Mouse (Mus musculus) stomach, postnatal 0 days (tissue): ENCODE results near the gene Atg4c. TPM values are rescaled to one million over a fixed set of nuclear protein-coding genes. Genes with fewer than 3 reads are reported as not detected.

Experiments
- ATAC-seq: fragments of 200-750 bp; cut with Nextera tagmentation; 2 replicates; pipeline ENCODE4 v1.8.0; 2017; ENCODE audit not compliant: low FRiP score, low TSS enrichment
- DNase-seq: peaks from one replicate; pipeline ENCODE4 v3.0.0-alpha.2; 2016; ENCODE audit warnings: low spot score
- H3K27ac ChIP-seq: fragments of 300-500 bp; sonication (generic); replicated peaks from 2 replicates; pipeline ENCODE4 v1.5.1; 2014; ENCODE audit warnings: mild to moderate bottlenecking, control low read depth
- H3K27me3 ChIP-seq: fragments of 300-500 bp; sonication (generic); 2 replicates; pipeline ENCODE4 v1.6.1; 2014; ENCODE audit warnings: low read length; ENCODE audit not compliant: control insufficient read depth, insufficient read depth
- H3K36me3 ChIP-seq: fragments of 300-500 bp; sonication (generic); 2 replicates; pipeline ENCODE4 v1.6.1; 2014; ENCODE audit warnings: low read length, mixed read lengths; ENCODE audit not compliant: control insufficient read depth, insufficient read depth
- H3K4me1 ChIP-seq: fragments of 300-500 bp; sonication (generic); replicated peaks from 2 replicates; pipeline ENCODE4 v1.6.1; 2014; ENCODE audit warnings: antibody characterized with exemption; ENCODE audit not compliant: control insufficient read depth, insufficient read depth
- H3K4me2 ChIP-seq: fragments of 300-500 bp; sonication (generic); replicated peaks from 2 replicates; pipeline ENCODE4 v1.6.1; 2014; ENCODE audit warnings: low read depth, mild to moderate bottlenecking, control low read depth, moderate library complexity
- H3K4me3 ChIP-seq: fragments of 300-500 bp; sonication (generic); 2 replicates; pipeline ENCODE4 v1.5.1; 2014; ENCODE audit warnings: low read depth, low read length, control low read depth
- H3K9ac ChIP-seq: fragments of 300-500 bp; sonication (generic); 2 replicates; pipeline ENCODE4 v1.6.1; 2014; ENCODE audit warnings: mild to moderate bottlenecking, low read length, control low read depth, mixed read lengths
- H3K9me3 ChIP-seq: fragments of 300-500 bp; sonication (generic); 2 replicates; pipeline ENCODE4 v1.6.1; 2016; ENCODE audit warnings: low read length; ENCODE audit not compliant: control insufficient read depth
- CTCF ChIP-seq: IDR thresholded peaks from 2 replicates; pipeline ENCODE4 v1.5.1; 2016; ENCODE audit warnings: antibody characterized with exemption, low read depth, mild to moderate bottlenecking, moderate library complexity
- EP300 ChIP-seq: optimal IDR thresholded peaks from 2 replicates; pipeline ENCODE3; 2016; ENCODE audit warnings: antibody characterized with exemption
- WGBS: fragments of 180-500 bp; shearing (Covaris S2); extraction: QIAGEN DNeasy Blood & Tissue Kit; methylation state at CpG from one replicate; pipeline ENCODE4 v1.1.7; 2014; 5-methylcytosine and 5-hydroxymethylcytosine counted together
- polyA plus RNA-seq: library from polyadenylated mRNA; unstranded; fragments of >200 nt; fragmentation: Nextera tagmentation; extraction: Ambion mirVana; gene quantifications from 2 replicates; pipeline ENCODE4 v1.2.1, GENCODE M21; 2015

Atg4c gene
- polyA plus RNA-seq, 1 experiment from 2014 or later, result 7.3 TPM

- Histone ChIP-seq H3K4me3 (no peak overlapping the region), H3K27me3 (no peaks in the 10 kb centered on the region), H3K9ac (no peak overlapping the region), H3K36me3 (no peaks in the 10 kb centered on the region), H3K9me3 (no peaks in the 10 kb centered on the region), H3K27ac (no peak overlapping the region), H3K4me2 (no peak overlapping the region), H3K4me1 (no peaks in the 10 kb centered on the region)
- no peak for TF ChIP-seq CTCF
- TF ChIP-seq EP300, result no peak
- ATAC-seq (no peak), DNase-seq (no peak)
- 80% methylated on average over 7 of the region's 7 CpGs for WGBS
These were observed 19.5 kb upstream of the Atg4c start for GRCm38 (mm10) chr4:99174265-99174664.

GRCm38 (mm10) chr4:99176841-99177240 lies 16.9 kb upstream of the Atg4c start:
- Histone ChIP-seq H3K27me3 (no peaks in the 10 kb centered on the region), H3K36me3 (no peaks in the 10 kb centered on the region), H3K4me1 (no peaks in the 10 kb centered on the region), H3K27ac (no peak overlapping the region), H3K4me2 (no peak overlapping the region), H3K9me3 (no peaks in the 10 kb centered on the region), H3K9ac (no peak overlapping the region), H3K4me3 (no peak overlapping the region)
- 46% methylated on average over 7 of the region's 7 CpGs for WGBS
- TF ChIP-seq EP300, result no peak
- no peak for TF ChIP-seq CTCF
- ATAC-seq, result no peak
- no peak for DNase-seq

- TF ChIP-seq EP300 (no peak), CTCF (no peak)
- no peak overlapping the region for H3K9ac ChIP-seq
- no peaks in the 10 kb centered on the region for H3K27me3 ChIP-seq
- no peak overlapping the region for H3K27ac ChIP-seq
- ATAC-seq, result no peak
- H3K4me1 ChIP-seq, result no peaks in the 10 kb centered on the region
- no peak overlapping the region for H3K4me3 ChIP-seq
- WGBS, result 82% methylated on average over 4 of the region's 4 CpGs
- H3K36me3 ChIP-seq, result no peaks in the 10 kb centered on the region
- no peak for DNase-seq
- H3K4me2 ChIP-seq, result no peak overlapping the region
- no peaks in the 10 kb centered on the region for H3K9me3 ChIP-seq
These were observed 16.5 kb upstream of the Atg4c start for GRCm38 (mm10) chr4:99177255-99177654.

- Histone ChIP-seq H3K9ac (no peak overlapping the region), H3K27ac (no peak overlapping the region), H3K36me3 (no peaks in the 10 kb centered on the region), H3K27me3 (no peaks in the 10 kb centered on the region), H3K4me2 (no peak overlapping the region), H3K4me3 (no peak overlapping the region), H3K4me1 (no peaks in the 10 kb centered on the region), H3K9me3 (no peaks in the 10 kb centered on the region)
- DNase-seq, result no peak
- ATAC-seq, result no peak
- no peak for TF ChIP-seq CTCF
- no peak for TF ChIP-seq EP300
- 72% methylated on average over 5 of the region's 5 CpGs for WGBS
These were observed 14.9 kb upstream of the Atg4c start for GRCm38 (mm10) chr4:99178851-99179250.

GRCm38 (mm10) chr4:99179446-99180120 lies 14.2 kb upstream of the Atg4c start:
- no peak for TF ChIP-seq CTCF
- no peak for TF ChIP-seq EP300

GRCm38 (mm10) chr4:99180921-99181320 lies 12.8 kb upstream of the Atg4c start:
- Histone ChIP-seq H3K9ac (no peak overlapping the region), H3K27me3 (no peaks in the 10 kb centered on the region), H3K36me3 (no peaks in the 10 kb centered on the region), H3K9me3 (no peaks in the 10 kb centered on the region), H3K4me3 (no peak overlapping the region), H3K27ac (no peak overlapping the region), H3K4me2 (no peak overlapping the region), H3K4me1 (no peaks in the 10 kb centered on the region)
- no peak for TF ChIP-seq EP300
- 53% methylated on average over 5 of the region's 5 CpGs for WGBS
- DNase-seq (no peak), ATAC-seq (no peak)

More at GRCm38 (mm10) chr4:99179446-99180120, 14.2 kb upstream of the Atg4c start:
- no peak overlapping the region for H3K9ac ChIP-seq
- H3K4me1 ChIP-seq, result no peaks in the 10 kb centered on the region
- 68% methylated on average over 21 of the region's 21 CpGs for WGBS
- 0 out of 2 replicates have a peak, but pooled peaks have one; percentile 47 for ATAC-seq
- H3K9me3 ChIP-seq, result no peaks in the 10 kb centered on the region
- H3K4me2 ChIP-seq, result no peak overlapping the region
- H3K4me3 ChIP-seq, result no peak overlapping the region
- DNase-seq, result no peak
- no peak overlapping the region for H3K27ac ChIP-seq
- H3K27me3 ChIP-seq, result no peaks in the 10 kb centered on the region
- no peaks in the 10 kb centered on the region for H3K36me3 ChIP-seq
